Mouse (Mus musculus) kidney, embryonic 16.5 days (tissue): Measurements from ENCODE around the gene Lrwd1. TPM values are rescaled to one million over a fixed set of nuclear protein-coding genes. Genes with fewer than 3 reads are reported as not detected.
"Not testable (repeated sequence)": the region's sequence is repeated elsewhere in the genome, so short reads cannot be mapped to it uniquely, and the experiment has no call there.

Experiments used
- ATAC-seq: fragments of 200-750 bp; cut with Nextera tagmentation; 2 replicates; pipeline ENCODE4 v1.8.0; 2017; ENCODE audit warnings: moderate TSS enrichment; ENCODE audit not compliant: low FRiP score, low TSS enrichment
- H3K27ac ChIP-seq: fragments of 300-500 bp; sonication (generic); 2 replicates; pipeline ENCODE4 v1.5.1; 2014; ENCODE audit warnings: low read length
- H3K27me3 ChIP-seq: fragments of 300-500 bp; sonication (generic); 2 replicates; pipeline ENCODE4 v1.6.1; 2014; ENCODE audit warnings: low read length, control low read depth, mixed read lengths; ENCODE audit not compliant: insufficient read depth
- H3K36me3 ChIP-seq: fragments of 300-500 bp; sonication (generic); 2 replicates; pipeline ENCODE4 v1.6.1; 2014; ENCODE audit warnings: low read length, control low read depth, mixed read lengths; ENCODE audit not compliant: insufficient read depth
- H3K4me1 ChIP-seq: fragments of 300-500 bp; sonication (generic); 2 replicates; pipeline ENCODE4 v1.6.1; 2014; ENCODE audit warnings: low read length, control low read depth, mixed read lengths; ENCODE audit not compliant: insufficient read depth
- H3K4me2 ChIP-seq: fragments of 300-500 bp; sonication (generic); replicated peaks from 2 replicates; pipeline ENCODE4 v1.6.1; 2014; ENCODE audit warnings: low read depth, low read length
- H3K4me3 ChIP-seq: fragments of 300-500 bp; sonication (generic); 2 replicates; pipeline ENCODE4 v1.5.1; 2014; ENCODE audit warnings: mild to moderate bottlenecking, low read length
- H3K9ac ChIP-seq: fragments of 300-500 bp; sonication (generic); replicated peaks from 2 replicates; pipeline ENCODE4 v1.6.1; 2014; ENCODE audit warnings: low read length
- H3K9me3 ChIP-seq: fragments of 300-500 bp; sonication (generic); 2 replicates; pipeline ENCODE4 v1.6.1; 2016; ENCODE audit warnings: low read length, control low read depth
- WGBS: fragments of 180-500 bp; shearing (Covaris S2); extraction: QIAGEN DNeasy Blood & Tissue Kit; methylation state at CpG from one replicate; pipeline ENCODE4 v1.1.7; 2014; 5-methylcytosine and 5-hydroxymethylcytosine counted together
- polyA plus RNA-seq: library from polyadenylated mRNA; unstranded; fragments of >200 nt; fragmentation: Nextera tagmentation; extraction: Ambion mirVana; gene quantifications from 2 replicates; pipeline ENCODE4 v1.2.1, GENCODE M21; 2015

Lrwd1 gene
- polyA plus RNA-seq, 1 experiment from 2014 or later: 40.2 TPM

- H3K36me3 ChIP-seq, H3K27me3 ChIP-seq, H3K27ac ChIP-seq, H3K4me1 ChIP-seq, H3K9ac ChIP-seq, H3K4me2 ChIP-seq, H3K4me3 ChIP-seq, H3K9me3 ChIP-seq, ATAC-seq: not testable (repeated sequence)
- WGBS: 69% methylated on average over 5 of the region's 5 CpGs
Observed at GRCm38 (mm10) chr5:136149134-136149576, 13.3 kb upstream of the Lrwd1 start.

DNA sequence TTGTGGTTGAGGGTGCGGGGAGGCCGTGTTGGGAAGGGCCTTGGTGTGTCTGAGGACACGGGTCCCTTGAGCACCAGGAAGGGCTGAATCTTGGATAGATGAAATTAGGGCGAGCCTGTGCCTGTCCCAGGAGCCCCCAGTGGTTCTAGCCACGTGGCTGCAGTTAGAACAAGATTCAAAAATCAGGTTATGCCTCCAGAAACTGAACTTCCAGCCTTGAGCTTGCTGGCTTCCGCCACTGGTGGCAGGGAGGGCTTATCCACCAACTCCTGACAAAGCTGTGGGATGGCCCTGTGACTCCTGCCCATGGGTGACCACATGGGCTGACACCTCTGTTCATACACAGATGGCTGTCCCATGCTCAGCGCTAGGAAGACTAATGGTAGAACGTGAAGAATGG lies 11.8 kb upstream of the Lrwd1 start:
- Histone ChIP-seq H3K36me3 (no peaks in the 10 kb centered on the region), H3K4me2 (no peak overlapping the region), H3K4me1 (0 out of 2 replicates have a peak, but pooled peaks cover 2% of the 10 kb centered on the region), H3K9ac (no peak overlapping the region), H3K27ac (no peak overlapping the region), H3K4me3 (no peak overlapping the region), H3K9me3 (no peaks in the 10 kb centered on the region), H3K27me3 (no peaks in the 10 kb centered on the region)
- ATAC-seq: no peak
- whole genome bisulfite sequencing: 74% methylated on average over 8 of the region's 8 CpGs

DNA sequence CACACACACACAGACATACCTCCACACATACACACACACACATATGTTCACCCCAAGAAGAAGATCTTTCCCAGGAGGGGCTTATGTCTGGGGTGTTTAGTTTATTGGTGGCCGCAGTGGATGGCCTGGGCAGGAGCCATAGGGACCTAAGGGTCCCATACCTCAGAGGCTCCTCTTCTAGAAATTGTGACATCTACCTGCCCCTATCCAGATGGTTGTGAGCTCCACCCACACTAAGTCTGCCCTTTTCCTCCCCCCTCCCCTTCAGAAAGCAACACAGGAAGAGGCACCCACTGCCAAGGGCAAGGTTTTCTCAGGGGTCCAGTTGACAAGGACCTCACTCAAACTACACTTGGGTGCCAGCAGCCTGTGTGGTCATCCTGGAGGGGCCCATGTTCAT lies 11.1 kb upstream of the Lrwd1 start:
- no peak overlapping the region for H3K9ac ChIP-seq
- 74% methylated on average over 1 of the region's 1 CpGs for WGBS
- no peak overlapping the region for H3K27ac ChIP-seq
- H3K4me2 ChIP-seq: no peak overlapping the region
- peaks cover 2% of the 10 kb centered on the region; the same call in 1 of the 2 replicates for H3K36me3 ChIP-seq
- H3K27me3 ChIP-seq: no peaks in the 10 kb centered on the region
- peaks cover 3% of the 10 kb centered on the region; the same call in 1 of the 2 replicates for H3K9me3 ChIP-seq
- 0 out of 2 replicates have a peak, but pooled peaks cover 2% of the 10 kb centered on the region for H3K4me1 ChIP-seq
- no peak overlapping the region for H3K4me3 ChIP-seq
- no peak for ATAC-seq

DNA sequence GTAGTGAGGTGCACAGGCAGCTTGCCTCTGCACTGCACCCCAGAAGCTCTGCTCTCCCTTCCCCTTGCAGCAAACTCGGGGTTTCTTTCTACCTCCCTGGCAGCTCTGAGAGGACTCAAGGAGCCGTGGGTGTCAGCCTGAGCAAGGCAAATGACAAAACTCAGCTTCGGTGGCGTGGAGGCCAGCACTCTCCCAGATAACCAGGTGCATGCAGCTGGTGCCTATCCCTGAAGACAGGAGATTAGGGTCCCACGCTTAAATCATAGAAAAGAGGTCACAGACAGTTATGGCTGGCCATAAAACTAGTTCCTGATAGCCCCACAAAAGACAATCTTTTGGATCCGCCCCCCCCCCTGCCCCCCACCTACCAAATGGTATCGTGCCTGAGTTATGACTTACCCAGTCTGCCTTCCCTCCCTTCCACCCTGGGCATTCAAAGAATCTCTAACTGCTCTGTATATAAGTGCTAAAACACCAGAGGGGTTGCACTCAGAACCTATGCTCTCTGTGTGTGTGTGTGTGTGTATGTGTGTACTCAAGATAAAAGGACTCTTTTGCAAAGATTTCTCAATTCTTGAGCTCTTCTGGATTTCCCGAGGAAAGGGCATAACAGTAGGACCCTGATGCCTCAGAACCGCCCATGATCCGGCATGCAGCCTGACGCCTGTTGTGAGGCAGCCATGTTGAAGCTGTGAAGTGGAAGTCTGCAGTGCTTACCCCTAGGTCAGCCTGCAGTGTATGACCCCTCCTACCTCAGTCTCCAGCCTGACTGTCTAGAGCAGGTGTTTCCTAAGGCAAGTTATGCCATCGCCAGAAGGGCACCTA lies 8.9 kb upstream of the Lrwd1 start:
- Histone ChIP-seq H3K4me3 (no peak overlapping the region), H3K4me1 (0 out of 2 replicates have a peak, but pooled peaks cover 2% of the 10 kb centered on the region), H3K36me3 (peaks cover 20% of the 10 kb centered on the region), H3K27me3 (no peaks in the 10 kb centered on the region), H3K9ac (no peak overlapping the region), H3K4me2 (no peak overlapping the region), H3K9me3 (peaks cover 3% of the 10 kb centered on the region; the same call in 1 of the 2 replicates), H3K27ac (no peak overlapping the region)
- no peak for ATAC-seq
- WGBS: 40% methylated on average over 12 of the region's 12 CpGs

DNA sequence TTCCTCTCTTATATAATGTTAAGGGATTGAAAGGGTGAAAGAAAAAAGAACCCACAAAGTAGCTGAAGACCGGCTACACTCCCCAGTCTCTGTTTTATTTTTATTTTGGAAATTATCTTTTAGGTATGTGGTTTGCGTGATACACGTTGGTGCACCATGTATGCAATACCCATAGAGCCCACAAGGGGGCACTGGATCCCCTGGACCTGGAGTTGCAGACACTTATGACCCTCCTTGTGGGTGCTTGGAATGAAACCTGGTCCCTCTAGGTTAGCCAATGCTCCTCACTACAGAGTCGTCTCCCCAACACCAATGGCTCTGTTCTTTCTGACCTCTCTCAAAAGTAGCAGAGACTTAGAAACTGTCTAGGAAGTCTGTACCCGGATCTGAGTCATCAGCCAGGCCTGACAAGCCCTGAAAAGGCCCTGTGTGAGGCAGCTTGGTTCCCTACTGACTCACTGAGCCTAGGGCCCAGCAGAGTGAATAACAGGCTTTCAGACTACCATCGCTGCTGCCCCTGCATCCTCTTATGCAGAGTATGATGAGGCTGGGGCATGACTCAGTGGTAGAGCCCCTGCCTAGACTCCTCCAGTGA lies 7.4 kb upstream of the Lrwd1 start:
- 0 out of 2 replicates have a peak, but pooled peaks cover 2% of the 10 kb centered on the region for H3K4me1 ChIP-seq
- H3K27ac ChIP-seq: no peak overlapping the region
- peaks cover 3% of the 10 kb centered on the region; the same call in 1 of the 2 replicates for H3K9me3 ChIP-seq
- no peak overlapping the region for H3K9ac ChIP-seq
- no peak overlapping the region for H3K4me2 ChIP-seq
- 86% methylated on average over 6 of the region's 6 CpGs for WGBS
- H3K27me3 ChIP-seq: no peaks in the 10 kb centered on the region
- ATAC-seq: no peak
- no peak overlapping the region for H3K4me3 ChIP-seq
- peaks cover 29% of the 10 kb centered on the region for H3K36me3 ChIP-seq

GRCm38 (mm10) chr5:136142746-136143145 lies 6.9 kb upstream of the Lrwd1 start:
- 88% methylated on average over 5 of the region's 5 CpGs for WGBS
- no peak for ATAC-seq

DNA sequence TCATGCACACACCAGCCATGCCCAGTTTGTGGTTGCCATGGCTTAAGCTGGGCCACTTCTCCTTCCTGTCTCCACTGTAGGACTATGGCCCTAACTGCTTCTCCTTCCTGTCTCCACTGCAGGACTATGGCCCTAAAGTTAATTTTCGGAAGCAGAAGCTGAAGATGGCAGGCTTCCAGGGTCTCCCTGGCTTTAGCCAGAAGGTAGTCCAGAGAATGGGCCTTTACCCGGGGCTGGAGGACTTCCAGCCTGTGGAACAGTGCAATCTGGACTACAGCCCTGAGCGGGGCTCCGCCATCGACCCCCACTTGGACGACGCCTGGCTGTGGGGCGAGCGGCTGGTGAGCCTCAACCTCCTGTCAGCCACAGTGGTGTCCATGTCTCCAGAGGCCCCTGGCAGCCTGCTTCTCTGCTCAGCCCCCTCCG lies 4.2 kb upstream of the Lrwd1 start:
- H3K4me2 ChIP-seq: no peak overlapping the region
- H3K4me3 ChIP-seq: no peak overlapping the region
- H3K27me3 ChIP-seq: no peaks in the 10 kb centered on the region
- 91% methylated on average over 10 of the region's 10 CpGs for WGBS
- no peak overlapping the region for H3K9ac ChIP-seq
- no peak overlapping the region for H3K27ac ChIP-seq
- H3K36me3 ChIP-seq: peaks cover 29% of the 10 kb centered on the region
- H3K4me1 ChIP-seq: peaks cover 13% of the 10 kb centered on the region
- peaks cover 3% of the 10 kb centered on the region; the same call in 1 of the 2 replicates for H3K9me3 ChIP-seq
- ATAC-seq: no peak

More at GRCm38 (mm10) chr5:136142746-136143145, 6.9 kb upstream of the Lrwd1 start:
- Histone ChIP-seq H3K27me3 (no peaks in the 10 kb centered on the region), H3K9ac (no peak overlapping the region), H3K27ac (no peak overlapping the region), H3K4me1 (0 out of 2 replicates have a peak, but pooled peaks cover 2% of the 10 kb centered on the region), H3K36me3 (peaks cover 29% of the 10 kb centered on the region), H3K9me3 (peaks cover 3% of the 10 kb centered on the region; the same call in 1 of the 2 replicates), H3K4me2 (no peak overlapping the region), H3K4me3 (no peak overlapping the region)

GRCm38 (mm10) chr5:136139393-136139792 lies 3.5 kb upstream of the Lrwd1 start:
- peaks cover 16% of the 10 kb centered on the region for H3K4me1 ChIP-seq
- H3K27ac ChIP-seq: no peak overlapping the region
- no peak overlapping the region for H3K4me3 ChIP-seq
- ATAC-seq: no peak
- H3K9me3 ChIP-seq: peaks cover 3% of the 10 kb centered on the region; the same call in 1 of the 2 replicates
- H3K27me3 ChIP-seq: no peaks in the 10 kb centered on the region
- WGBS: 93% methylated on average over 13 of the region's 13 CpGs
- no peak overlapping the region for H3K9ac ChIP-seq
- peaks cover 29% of the 10 kb centered on the region for H3K36me3 ChIP-seq
- no peak overlapping the region for H3K4me2 ChIP-seq

GRCm38 (mm10) chr5:136137658-136138274 lies 1.9 kb upstream of the Lrwd1 start:
- no peak for ATAC-seq
- no peak overlapping the region for H3K4me2 ChIP-seq
- 81% methylated on average over 13 of the region's 13 CpGs for whole genome bisulfite sequencing
- H3K9me3 ChIP-seq: peaks cover 3% of the 10 kb centered on the region; the same call in 1 of the 2 replicates
- no peak overlapping the region for H3K27ac ChIP-seq
- H3K27me3 ChIP-seq: no peaks in the 10 kb centered on the region
- peaks cover 29% of the 10 kb centered on the region for H3K36me3 ChIP-seq
- H3K4me1 ChIP-seq: peaks cover 16% of the 10 kb centered on the region
- H3K9ac ChIP-seq: no peak overlapping the region
- no peak overlapping the region for H3K4me3 ChIP-seq
